Mouse (Mus musculus) brain, embryonic 14.5 days (tissue): ENCODE results near the gene Tmem269.

ENCODE experiments used
- CTCF ChIP-seq: fragments of 200-500 bp; IDR thresholded peaks from 2 replicates; pipeline ENCODE4 v1.5.1; 2012; ENCODE audit warnings: inconsistent platforms, mild to moderate bottlenecking, moderate library complexity, borderline replicate concordance; ENCODE audit not compliant: insufficient read depth, insufficient read length; ENCODE audit errors: extremely low read depth
- POLR2A ChIP-seq: fragments of 200-500 bp; IDR thresholded peaks from 2 replicates; pipeline ENCODE4 v1.6.1; 2012; ENCODE audit warnings: mild to moderate bottlenecking, inconsistent platforms, borderline replicate concordance; ENCODE audit not compliant: poor library complexity, insufficient read depth, insufficient read length, severe bottlenecking; ENCODE audit errors: extremely low read depth

GRCm38 (mm10) chr4:119181456-119181855 is 36.6 kb downstream of the Tmem269 start:
- TF ChIP-seq POLR2A (no peak), CTCF (no peak)
